Mouse (Mus musculus) small intestine, adult 2 months (tissue): ENCODE measurements around the gene Msl2.

Experiments
- CTCF ChIP-seq: fragments of 200-500 bp; IDR thresholded peaks from 2 replicates; pipeline ENCODE4 v1.5.1; 2012; ENCODE audit warnings: low read depth, mild to moderate bottlenecking, control low read depth, inconsistent platforms, low read length, moderate library complexity, mixed read lengths; ENCODE audit not compliant: insufficient replicate concordance, insufficient read length; ENCODE audit errors: extremely low read depth
- POLR2A ChIP-seq: fragments of 200-500 bp; IDR thresholded peaks from 2 replicates; pipeline ENCODE4 v1.6.1; 2012; ENCODE audit warnings: low read depth, mild to moderate bottlenecking, control low read depth, inconsistent platforms, low read length, moderate library complexity

- TF ChIP-seq POLR2A (peak; percentile 50), CTCF (no peak)
These were observed 576 bp downstream of the Msl2 start for GRCm38 (mm10) chr9:101074332-101075021.
